8 mouse cellular contexts compared by ENCODE assay signal in genomic region chr11:96319071-96319902, GRCm38 (mm10). TPM values are rescaled to one million over a fixed set of nuclear protein-coding genes. Genes with fewer than 3 reads are reported as not detected.
DNase-seq lines count a peak whose midpoint lies in the region; ATAC-seq and TF ChIP-seq lines count a peak whose summit lies in the region.

No protein-coding gene starts in this region.

- no peaks in the 10 kb centered on the region for H3K36me3 ChIP-seq in E14TG2a.4 (ENCODE audit: insufficient read depth, low read length)
- H3K36me3 ChIP-seq in hindbrain, embryonic 15.5 days, result no peaks in the 10 kb centered on the region
- H3K36me3 ChIP-seq in liver, embryonic 12.5 days, result no peaks in the 10 kb centered on the region
- H3K36me3 ChIP-seq in stomach, postnatal 0 days (ENCODE audit: control insufficient read depth, insufficient read depth, low read length), result no peaks in the 10 kb centered on the region

- H3K4me2 ChIP-seq in hindbrain, embryonic 15.5 days, result peak overlapping the region; percentile 59
- H3K4me2 ChIP-seq in liver, embryonic 12.5 days, result peak overlapping the region; percentile 68
- H3K4me2 ChIP-seq in stomach, postnatal 0 days (replicated peaks; ENCODE audit: low read depth), result peak overlapping the region; percentile 73

- no peak for TF ChIP-seq CTCF in E14TG2a.4 (conservative IDR thresholded peaks at IDR 0.05; ENCODE audit: low read length)
- no peak for TF ChIP-seq CTCF in stomach, postnatal 0 days (IDR thresholded peaks at IDR 0.05; ENCODE audit: low read depth)

- peaks cover 35% of the 10 kb centered on the region for H3K4me1 ChIP-seq in E14TG2a.4 (replicated peaks; ENCODE audit: low read depth, low read length)
- no peaks in the 10 kb centered on the region; the same call in 1 of the 2 replicates for H3K4me1 ChIP-seq in hindbrain, embryonic 15.5 days (replicated peaks)
- H3K4me1 ChIP-seq in liver, embryonic 12.5 days, result no peaks in the 10 kb centered on the region
- no peaks in the 10 kb centered on the region for H3K4me1 ChIP-seq in stomach, postnatal 0 days (replicated peaks; ENCODE audit: control insufficient read depth, insufficient read depth)

- TF ChIP-seq EP300 in stomach, postnatal 0 days (optimal IDR thresholded peaks at IDR 0.05), result no peak

- WGBS in hindbrain, embryonic 15.5 days, result 0% methylated on average over 32 of the region's 34 CpGs
- WGBS in liver, embryonic 12.5 days (ENCODE audit: insufficient replicate concordance), result under 1% methylated on average over 28 of the region's 34 CpGs
- 0% methylated on average over 30 of the region's 34 CpGs for WGBS in stomach, postnatal 0 days

- peaks cover 98% of the 10 kb centered on the region for H3K27me3 ChIP-seq in E14TG2a.4 (ENCODE audit: insufficient read depth, low read length)
- peaks cover 56% of the 10 kb centered on the region for H3K27me3 ChIP-seq in hindbrain, embryonic 15.5 days
- H3K27me3 ChIP-seq in liver, embryonic 12.5 days (replicated peaks), result peaks cover 99% of the 10 kb centered on the region
- peaks cover 4% of the 10 kb centered on the region; the same call in 1 of the 2 replicates for H3K27me3 ChIP-seq in stomach, postnatal 0 days (ENCODE audit: control insufficient read depth, insufficient read depth, low read length)

- DNase-seq in adipocyte (ENCODE audit: low spot score), result peak; percentile 76
- DNase-seq in stomach, postnatal 0 days (ENCODE audit: low spot score), result no peak
- no peak for DNase-seq in gastrocnemius, postnatal 4 days (ENCODE audit: low spot score in 2 of 2)
- no peak for DNase-seq in cerebellum, adult 11-12 months

- H3K27ac ChIP-seq in hindbrain, embryonic 15.5 days (replicated peaks), result peak overlapping the region; percentile 96
- peak overlapping the region; percentile 78 for H3K27ac ChIP-seq in liver, embryonic 12.5 days
- peak overlapping the region; percentile 97 for H3K27ac ChIP-seq in stomach, postnatal 0 days (replicated peaks)

- peak overlapping the region; percentile 70 for H3K4me3 ChIP-seq in E14TG2a.4 (replicated peaks; ENCODE audit: low read length)
- peak overlapping the region; percentile 47 for H3K4me3 ChIP-seq in hindbrain, embryonic 15.5 days
- H3K4me3 ChIP-seq in liver, embryonic 12.5 days, result peak overlapping the region; percentile 57
- peak overlapping the region; percentile 61 for H3K4me3 ChIP-seq in stomach, postnatal 0 days (ENCODE audit: low read depth, low read length)

- no peaks in the 10 kb centered on the region for H3K9me3 ChIP-seq in E14TG2a.4 (ENCODE audit: low read length)
- H3K9me3 ChIP-seq in hindbrain, embryonic 15.5 days, result no peaks in the 10 kb centered on the region
- no peaks in the 10 kb centered on the region for H3K9me3 ChIP-seq in liver, embryonic 12.5 days (replicated peaks)
- H3K9me3 ChIP-seq in stomach, postnatal 0 days (ENCODE audit: control insufficient read depth, low read length), result no peaks in the 10 kb centered on the region

- peak overlapping the region; percentile 65 for H3K9ac ChIP-seq in hindbrain, embryonic 15.5 days
- H3K9ac ChIP-seq in liver, embryonic 12.5 days, result peak overlapping the region; percentile 62
- peak overlapping the region; percentile 84 for H3K9ac ChIP-seq in stomach, postnatal 0 days (ENCODE audit: low read length)

- peak; percentile 49 for ATAC-seq in hindbrain, embryonic 15.5 days (ENCODE audit: low FRiP score, low read depth)
- no peak for ATAC-seq in liver, embryonic 12.5 days
- peak; percentile 28 for ATAC-seq in stomach, postnatal 0 days (ENCODE audit: low FRiP score, low TSS enrichment)
- ATAC-seq in activated CD4-positive, CD25-positive, alpha-beta regulatory T cell, adult 4 months, result no peak

RNA-seq across cellular contexts. Expression of gene Hoxb4, which starts 1.2 kb away (rescaled TPM):
- 3.5 and 3.8 TPM in 2 replicates for polyA plus RNA-seq in hindbrain, embryonic 15.5 days (2015; fragmentation: Nextera tagmentation; extraction: Ambion mirVana)
- polyA plus RNA-seq in liver, embryonic 12.5 days (2016; fragmentation: Nextera tagmentation; extraction: Ambion mirVana), result 0.62 and 0.66 TPM in 2 replicates
- polyA plus RNA-seq in stomach, postnatal 0 days (2015; fragmentation: Nextera tagmentation; extraction: Ambion mirVana), result 1.2 and 1.6 TPM in 2 replicates
- 1 to 10 TPM in 1 of 2 experiments, under 1 TPM in 1; 0.98 to 1.1 TPM for polyA plus RNA-seq in activated CD4-positive, CD25-positive, alpha-beta regulatory T cell, adult 4 months (2017; shearing (Covaris generic))
- under 1 TPM; 0.57 to 0.91 TPM for total RNA-seq in gastrocnemius, postnatal 4 days (2021)

RNA-seq across cellular contexts. Expression of gene Hoxb3, which starts 3.8 kb away (rescaled TPM):
- 12.8 and 13.2 TPM in 2 replicates for polyA plus RNA-seq in hindbrain, embryonic 15.5 days (2015; fragmentation: Nextera tagmentation; extraction: Ambion mirVana)
- polyA plus RNA-seq in liver, embryonic 12.5 days (2016; fragmentation: Nextera tagmentation; extraction: Ambion mirVana), result 0.31 and 0.36 TPM in 2 replicates
- 0.94 and 0.97 TPM in 2 replicates for polyA plus RNA-seq in stomach, postnatal 0 days (2015; fragmentation: Nextera tagmentation; extraction: Ambion mirVana)
- polyA plus RNA-seq in activated CD4-positive, CD25-positive, alpha-beta regulatory T cell, adult 4 months (2017; shearing (Covaris generic)), result not detected
- total RNA-seq in gastrocnemius, postnatal 4 days (2021), result 1 to 10 TPM; 1.0 to 1.3 TPM

RNA-seq across cellular contexts. Expression of gene Hoxb5, which starts 16.2 kb away (rescaled TPM):
- polyA plus RNA-seq in hindbrain, embryonic 15.5 days (2015; fragmentation: Nextera tagmentation; extraction: Ambion mirVana), result 115 and 140 TPM in 2 replicates
- 1.3 and 1.5 TPM in 2 replicates for polyA plus RNA-seq in liver, embryonic 12.5 days (2016; fragmentation: Nextera tagmentation; extraction: Ambion mirVana)
- 7.5 and 8.2 TPM in 2 replicates for polyA plus RNA-seq in stomach, postnatal 0 days (2015; fragmentation: Nextera tagmentation; extraction: Ambion mirVana)
- not detected for polyA plus RNA-seq in activated CD4-positive, CD25-positive, alpha-beta regulatory T cell, adult 4 months (2017; shearing (Covaris generic))
- 1 to 10 TPM in 1 of 2 experiments, under 1 TPM in 1; 0.80 to 1.1 TPM for total RNA-seq in gastrocnemius, postnatal 4 days (2021)

RNA-seq across cellular contexts. Expression of gene Hoxb6, which starts 27.0 kb away (rescaled TPM):
- polyA plus RNA-seq in hindbrain, embryonic 15.5 days (2015; fragmentation: Nextera tagmentation; extraction: Ambion mirVana), result 52.1 and 66.7 TPM in 2 replicates
- polyA plus RNA-seq in liver, embryonic 12.5 days (2016; fragmentation: Nextera tagmentation; extraction: Ambion mirVana), result 0.30 TPM in 2 replicates
- 6.9 and 7.9 TPM in 2 replicates for polyA plus RNA-seq in stomach, postnatal 0 days (2015; fragmentation: Nextera tagmentation; extraction: Ambion mirVana)
- not detected for polyA plus RNA-seq in activated CD4-positive, CD25-positive, alpha-beta regulatory T cell, adult 4 months (2017; shearing (Covaris generic))
- 1 to 10 TPM in 1 of 2 experiments, under 1 TPM in 1; 0.62 to 1.3 TPM for total RNA-seq in gastrocnemius, postnatal 4 days (2021)

RNA-seq across cellular contexts. Expression of gene Hoxb2, which starts 31.0 kb away (rescaled TPM):
- 26.8 and 32.9 TPM in 2 replicates for polyA plus RNA-seq in hindbrain, embryonic 15.5 days (2015; fragmentation: Nextera tagmentation; extraction: Ambion mirVana)
- polyA plus RNA-seq in liver, embryonic 12.5 days (2016; fragmentation: Nextera tagmentation; extraction: Ambion mirVana), result 4.4 and 4.6 TPM in 2 replicates
- 12.2 and 13.4 TPM in 2 replicates for polyA plus RNA-seq in stomach, postnatal 0 days (2015; fragmentation: Nextera tagmentation; extraction: Ambion mirVana)
- polyA plus RNA-seq in activated CD4-positive, CD25-positive, alpha-beta regulatory T cell, adult 4 months (2017; shearing (Covaris generic)), result not detected
- under 1 TPM; 0.44 to 0.93 TPM for total RNA-seq in gastrocnemius, postnatal 4 days (2021)

Comparison
In these comparisons a context has a peak if more than half of its experiments do, and no peak if none do; other contexts are left out.
1. ATAC-seq: peak in hindbrain, embryonic 15.5 days (single experiment) and stomach, postnatal 0 days (single experiment); none in liver, embryonic 12.5 days (single experiment) and activated CD4-positive, CD25-positive, alpha-beta regulatory T cell, adult 4 months (single experiment).
2. RNA of gene Hoxb5, which starts 16.2 kb away (polyA plus RNA-seq): 115 to 140 TPM in hindbrain, embryonic 15.5 days; 7.5 to 8.2 TPM in stomach, postnatal 0 days, 1.3 to 1.5 TPM in liver, embryonic 12.5 days and not detected in activated CD4-positive, CD25-positive, alpha-beta regulatory T cell, adult 4 months; every median in the first group is over 10 times any median in the second.
3. Peak in every context shown above with its lines, with median percentiles within 50 percentile points of each other: H3K4me3 ChIP-seq, H3K27ac ChIP-seq, H3K4me2 ChIP-seq and H3K9ac ChIP-seq.